Mouse (Mus musculus) hindbrain, embryonic 14.5 days (tissue): ENCODE data around the gene Hsd17b13. TPM values are rescaled to one million over a fixed set of nuclear protein-coding genes. Genes with fewer than 3 reads are reported as not detected.

ENCODE experiments used
- ATAC-seq: fragments of 200-750 bp; cut with Nextera tagmentation; 2 replicates; pipeline ENCODE4 v1.8.0; 2017; ENCODE audit warnings: moderate number of reproducible peaks, mild to moderate bottlenecking, moderate TSS enrichment, moderate library complexity; ENCODE audit not compliant: low FRiP score
- DNase-seq: peaks from one replicate; pipeline ENCODE4 v3.0.0-alpha.2; 2015; ENCODE audit warnings: low spot score
- H3K27ac ChIP-seq: fragments of 300-500 bp; sonication (generic); 2 replicates; pipeline ENCODE4 v1.5.1; 2014; ENCODE audit warnings: mild to moderate bottlenecking, moderate library complexity
- H3K27me3 ChIP-seq: fragments of 300-500 bp; sonication (generic); 2 replicates; pipeline ENCODE4 v1.6.1; 2014; ENCODE audit warnings: mild to moderate bottlenecking, low read length, mixed read lengths; ENCODE audit not compliant: control insufficient read depth, insufficient read depth
- H3K36me3 ChIP-seq: fragments of 300-500 bp; sonication (generic); replicated peaks from 2 replicates; pipeline ENCODE4 v1.6.1; 2014; ENCODE audit not compliant: control insufficient read depth, insufficient read depth
- H3K4me1 ChIP-seq: fragments of 300-500 bp; sonication (generic); replicated peaks from 2 replicates; pipeline ENCODE4 v1.6.1; 2014; ENCODE audit warnings: antibody characterized with exemption, low read length, mixed read lengths; ENCODE audit not compliant: control insufficient read depth, insufficient read depth
- H3K4me2 ChIP-seq: fragments of 300-500 bp; sonication (generic); replicated peaks from 2 replicates; pipeline ENCODE4 v1.6.1; 2014; ENCODE audit warnings: mild to moderate bottlenecking, moderate library complexity
- H3K4me3 ChIP-seq: fragments of 300-500 bp; sonication (generic); replicated peaks from 2 replicates; pipeline ENCODE4 v1.5.1; 2014; ENCODE audit warnings: mild to moderate bottlenecking, low read length
- H3K9ac ChIP-seq: fragments of 300-500 bp; sonication (generic); 2 replicates; pipeline ENCODE4 v1.6.1; 2014
- H3K9me3 ChIP-seq: fragments of 300-500 bp; sonication (generic); 2 replicates; pipeline ENCODE4 v1.6.1; 2016; ENCODE audit warnings: low read length; ENCODE audit not compliant: control insufficient read depth
- WGBS: fragments of 180-500 bp; shearing (Covaris S2); extraction: QIAGEN DNeasy Blood & Tissue Kit; methylation state at CpG from one replicate; pipeline ENCODE4 v1.1.7; 2014; 5-methylcytosine and 5-hydroxymethylcytosine counted together
- polyA plus RNA-seq: library from polyadenylated mRNA; unstranded; fragments of >200 nt; fragmentation: Nextera tagmentation; extraction: Ambion mirVana; gene quantifications from 2 replicates; pipeline ENCODE4 v1.2.1, GENCODE M21; 2014

Hsd17b13 gene
- polyA plus RNA-seq, 1 experiment from 2014 or later: not detected

DNA sequence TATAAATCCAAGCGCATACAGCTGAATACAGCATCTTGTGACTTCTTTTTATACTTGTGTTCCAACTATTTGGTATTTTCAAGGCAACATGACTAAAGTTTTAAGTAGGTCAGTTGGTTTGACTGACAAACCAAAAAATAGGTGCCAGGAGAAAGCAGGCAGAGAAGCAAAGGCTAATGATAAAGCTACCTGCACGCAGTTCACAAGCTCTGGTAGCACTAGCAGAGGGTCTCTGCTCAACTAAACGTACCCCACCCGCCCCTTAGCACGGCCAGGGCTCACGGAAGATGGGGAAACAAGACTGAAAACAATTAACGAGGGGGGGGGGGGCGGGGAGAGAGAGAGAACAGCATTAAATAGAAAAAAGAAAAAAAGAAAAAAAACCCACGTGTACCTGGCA lies 67.1 kb downstream of the Hsd17b13 start:
- ATAC-seq (no peak), DNase-seq (no peak)
- Histone ChIP-seq H3K9me3 (no peaks in the 10 kb centered on the region), H3K4me2 (peak overlapping the region; percentile 66), H3K27me3 (no peaks in the 10 kb centered on the region), H3K36me3 (no peaks in the 10 kb centered on the region), H3K9ac (peak overlapping the region; percentile 94), H3K27ac (no peak overlapping the region), H3K4me3 (peak overlapping the region; percentile 93), H3K4me1 (0 out of 2 replicates have a peak, but pooled peaks cover 2% of the 10 kb centered on the region)
- WGBS: 14% methylated on average over 8 of the region's 9 CpGs

DNA sequence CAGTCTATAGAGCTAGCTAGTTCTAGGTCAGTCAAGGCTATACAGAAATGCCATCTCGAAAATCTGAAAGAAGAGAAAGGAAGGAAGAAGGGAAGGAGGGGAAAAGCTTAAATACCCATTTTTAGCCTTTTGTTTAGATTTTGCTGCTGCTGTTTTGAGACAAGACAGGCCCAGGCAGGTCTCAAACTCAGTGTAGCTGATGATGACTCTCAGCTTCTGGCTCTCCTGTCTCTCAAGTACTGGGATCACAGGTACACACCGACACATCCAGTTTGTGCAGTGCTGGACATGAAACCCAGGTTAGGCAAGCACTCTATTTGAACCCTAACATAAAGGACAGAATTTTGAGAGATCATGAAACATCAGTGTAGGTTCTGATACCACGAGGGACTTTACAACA lies 67.7 kb downstream of the Hsd17b13 start:
- Histone ChIP-seq H3K27ac (no peak overlapping the region), H3K36me3 (no peaks in the 10 kb centered on the region), H3K9me3 (no peaks in the 10 kb centered on the region), H3K9ac (no peak overlapping the region), H3K4me1 (0 out of 2 replicates have a peak, but pooled peaks cover 2% of the 10 kb centered on the region), H3K4me3 (no peak overlapping the region), H3K27me3 (no peaks in the 10 kb centered on the region), H3K4me2 (no peak overlapping the region)
- no peak for DNase-seq
- no peak for ATAC-seq
- 88% methylated on average over 3 of the region's 3 CpGs for whole genome bisulfite sequencing

DNA sequence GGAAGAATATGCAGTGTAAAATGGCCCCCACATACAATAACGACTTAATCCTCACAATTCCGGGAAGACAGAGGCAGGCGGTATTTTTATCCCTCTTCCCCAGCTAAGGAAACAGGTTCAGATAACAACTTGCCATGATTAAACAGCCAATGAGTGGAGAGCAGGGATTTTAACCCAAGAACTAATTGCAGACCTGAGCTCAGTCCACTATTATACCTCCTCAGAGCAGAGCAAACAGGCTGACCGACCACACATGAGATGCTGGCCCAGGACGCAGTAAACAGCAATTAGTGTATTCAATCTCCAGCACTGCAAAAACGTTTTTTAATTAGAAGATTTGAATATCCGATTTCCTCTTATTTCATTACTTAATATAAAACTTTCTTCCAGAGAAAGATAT lies 68.4 kb downstream of the Hsd17b13 start:
- H3K4me3 ChIP-seq: no peak overlapping the region
- 75% methylated on average over 7 of the region's 7 CpGs for WGBS
- no peak overlapping the region for H3K9ac ChIP-seq
- H3K4me2 ChIP-seq: no peak overlapping the region
- DNase-seq: no peak
- no peak overlapping the region for H3K27ac ChIP-seq
- no peaks in the 10 kb centered on the region for H3K36me3 ChIP-seq
- no peaks in the 10 kb centered on the region for H3K9me3 ChIP-seq
- no peaks in the 10 kb centered on the region for H3K27me3 ChIP-seq
- ATAC-seq: no peak
- 0 out of 2 replicates have a peak, but pooled peaks cover 2% of the 10 kb centered on the region for H3K4me1 ChIP-seq

DNA sequence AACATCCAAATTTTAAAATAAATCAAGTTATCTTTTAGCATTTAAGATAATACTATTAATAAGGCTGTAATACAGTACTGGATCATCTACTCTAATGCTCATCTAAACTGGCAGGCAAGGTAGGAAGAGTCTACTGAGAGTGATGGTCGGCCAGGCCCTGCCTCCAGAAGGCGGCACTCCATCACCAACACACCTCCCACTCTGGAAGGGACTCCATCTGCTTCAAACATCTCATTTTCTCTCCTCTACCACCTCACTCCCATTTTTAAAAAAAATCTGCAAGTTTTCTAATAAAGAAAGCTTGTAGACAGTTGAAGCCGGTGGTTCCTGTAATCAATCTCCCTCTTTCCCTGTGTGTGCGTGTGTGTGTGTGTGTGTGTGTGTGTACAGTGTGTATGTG lies 69.4 kb downstream of the Hsd17b13 start:
- Histone ChIP-seq H3K4me2 (no peak overlapping the region), H3K27me3 (no peaks in the 10 kb centered on the region), H3K9me3 (no peaks in the 10 kb centered on the region), H3K9ac (no peak overlapping the region), H3K27ac (no peak overlapping the region), H3K36me3 (no peaks in the 10 kb centered on the region), H3K4me3 (no peak overlapping the region), H3K4me1 (0 out of 2 replicates have a peak, but pooled peaks cover 2% of the 10 kb centered on the region)
- WGBS: 89% methylated on average over 4 of the region's 4 CpGs
- ATAC-seq (no peak), DNase-seq (no peak)

DNA sequence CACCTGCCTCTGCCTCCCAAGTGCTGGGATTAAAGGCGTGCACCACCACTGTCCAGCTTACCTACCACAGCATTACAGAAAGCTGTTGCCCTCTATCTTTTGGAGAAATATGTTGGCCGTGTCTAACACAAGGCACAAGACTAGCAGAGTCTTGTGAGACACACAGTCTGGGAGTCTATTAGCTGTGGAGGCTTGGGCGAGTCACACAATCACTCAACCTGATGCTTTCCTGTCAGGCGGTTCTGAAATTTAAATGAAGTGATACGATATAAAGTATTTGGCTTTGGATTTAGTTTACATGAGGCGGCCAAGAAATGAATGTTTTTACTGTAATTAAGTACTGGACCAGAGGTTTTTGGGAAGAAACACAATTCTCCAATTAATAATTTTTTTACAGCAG lies 71.0 kb downstream of the Hsd17b13 start:
- Histone ChIP-seq H3K27me3 (no peaks in the 10 kb centered on the region), H3K27ac (no peak overlapping the region), H3K4me3 (no peak overlapping the region), H3K9me3 (no peaks in the 10 kb centered on the region), H3K4me1 (no peaks in the 10 kb centered on the region), H3K9ac (no peak overlapping the region), H3K36me3 (no peaks in the 10 kb centered on the region), H3K4me2 (no peak overlapping the region)
- WGBS: 89% methylated on average over 6 of the region's 6 CpGs
- DNase-seq (no peak), ATAC-seq (no peak)

Other genes with a start within 250 kb of the Hsd17b13 start
- gene Klhl8, start 66.2 kb downstream of the Hsd17b13 start, polyA plus RNA-seq: 45.4 and 47.5 TPM in 2 replicates
- gene Hsd17b11, start 44.5 kb upstream of the Hsd17b13 start, polyA plus RNA-seq: 3.3 and 3.5 TPM in 2 replicates
- gene Nudt9, start 68.9 kb upstream of the Hsd17b13 start, polyA plus RNA-seq: 63.8 and 67.2 TPM in 2 replicates
- gene Gm17660, start 100.2 kb upstream of the Hsd17b13 start, polyA plus RNA-seq: not detected in 2 replicates
- 286 and 356 TPM in 2 replicates for gene Sparcl1, start 136.3 kb upstream of the Hsd17b13 start, polyA plus RNA-seq
- gene Dspp, start 193.3 kb upstream of the Hsd17b13 start, polyA plus RNA-seq: not detected in 2 replicates
- gene Dmp1, start 225.2 kb upstream of the Hsd17b13 start, polyA plus RNA-seq: 0.21 and 0.23 TPM in 2 replicates